Mouse (Mus musculus): Measurements from ENCODE around the gene Gm20388. TPM values are rescaled to one million over a fixed set of nuclear protein-coding genes. Genes with fewer than 3 reads are reported as not detected.

Gm20388 gene
- polyA plus RNA-seq, 1 experiment from 2014 or later: 47.1 TPM

- under 1% methylated on average over 88 of the region's 88 CpGs for WGBS (ENCODE audit: missing documents)
- peaks cover 94% of the 10 kb centered on the region for H3K79me2 ChIP-seq (ENCODE audit: inconsistent target)
- peak within 1 kb of the TSS; percentile 81 for H3K27ac ChIP-seq
- H3K36me3 ChIP-seq (ENCODE audit: inconsistent target): no peaks in the 10 kb centered on the region
- H3K4me3 ChIP-seq (ENCODE audit: inconsistent target): peak within 1 kb of the TSS; percentile 88
Observed at GRCm38 (mm10) chr8:120101068-120101972, 190.7 kb downstream of the Gm20388 start, which contains the start of gene Zdhhc7. Zdhhc7 (minus strand) TSS chr8:120101482.

GRCm38 (mm10) chr8:120103916-120104315, 193.3 kb downstream of the Gm20388 start:
- no peak overlapping the region for H3K4me3 ChIP-seq (ENCODE audit: inconsistent target)
- WGBS (ENCODE audit: missing documents): 93% methylated on average over 9 of the region's 9 CpGs
- no peaks in the 10 kb centered on the region for H3K36me3 ChIP-seq (ENCODE audit: inconsistent target)
- H3K79me2 ChIP-seq (ENCODE audit: inconsistent target): peaks cover 75% of the 10 kb centered on the region
- H3K27ac ChIP-seq: no peak overlapping the region

GRCm38 (mm10) chr8:120104721-120105272, 194.2 kb downstream of the Gm20388 start:
- H3K36me3 ChIP-seq (ENCODE audit: inconsistent target): no peaks in the 10 kb centered on the region
- H3K79me2 ChIP-seq (ENCODE audit: inconsistent target): peaks cover 66% of the 10 kb centered on the region
- WGBS (ENCODE audit: missing documents): 70% methylated on average over 9 of the region's 9 CpGs
- H3K27ac ChIP-seq: no peak overlapping the region
- H3K4me3 ChIP-seq (ENCODE audit: inconsistent target): no peak overlapping the region

GRCm38 (mm10) chr8:120109149-120109548, 198.5 kb downstream of the Gm20388 start:
- H3K79me2 ChIP-seq (ENCODE audit: inconsistent target): peaks cover 28% of the 10 kb centered on the region
- no peak overlapping the region; the same call in 1 of the 2 replicates for H3K4me3 ChIP-seq (ENCODE audit: inconsistent target)
- peak overlapping the region; percentile 97 for H3K27ac ChIP-seq
- no peaks in the 10 kb centered on the region for H3K36me3 ChIP-seq (ENCODE audit: inconsistent target)
- 3% methylated on average over 3 of the region's 3 CpGs for WGBS (ENCODE audit: missing documents)

- Histone ChIP-seq H3K4me3 (ENCODE audit: inconsistent target) (no peak overlapping the region), H3K27ac (peak overlapping the region; percentile 97), H3K36me3 (ENCODE audit: inconsistent target) (no peaks in the 10 kb centered on the region), H3K79me2 (ENCODE audit: inconsistent target) (peaks cover 24% of the 10 kb centered on the region)
- 93% methylated on average over 4 of the region's 4 CpGs for WGBS (ENCODE audit: missing documents)
Observed at GRCm38 (mm10) chr8:120110966-120111365, 200.3 kb downstream of the Gm20388 start.

- H3K79me2 ChIP-seq (ENCODE audit: inconsistent target): peaks cover 24% of the 10 kb centered on the region
- peak overlapping the region; percentile 97; the same call in 1 of the 2 replicates for H3K27ac ChIP-seq
- 85% methylated on average over 4 of the region's 4 CpGs for WGBS (ENCODE audit: missing documents)
- no peak overlapping the region for H3K4me3 ChIP-seq (ENCODE audit: inconsistent target)
- no peaks in the 10 kb centered on the region for H3K36me3 ChIP-seq (ENCODE audit: inconsistent target)
Observed at GRCm38 (mm10) chr8:120111382-120111781, 200.7 kb downstream of the Gm20388 start.

- Histone ChIP-seq H3K27ac (peak overlapping the region; percentile 97), H3K4me3 (ENCODE audit: inconsistent target) (no peak overlapping the region)
- WGBS (ENCODE audit: missing documents): 15% methylated on average over 5 of the region's 5 CpGs
Observed at GRCm38 (mm10) chr8:120112535-120112934, 201.9 kb downstream of the Gm20388 start.

GRCm38 (mm10) chr8:120113306-120113705, 202.7 kb downstream of the Gm20388 start:
- peak overlapping the region; percentile 34 for H3K4me3 ChIP-seq (ENCODE audit: inconsistent target)
- no peaks in the 10 kb centered on the region for H3K36me3 ChIP-seq (ENCODE audit: inconsistent target)
- 6% methylated on average over 10 of the region's 10 CpGs for WGBS (ENCODE audit: missing documents)
- peak overlapping the region; percentile 97 for H3K27ac ChIP-seq
- H3K79me2 ChIP-seq (ENCODE audit: inconsistent target): peaks cover 38% of the 10 kb centered on the region

More at GRCm38 (mm10) chr8:120112535-120112934, 201.9 kb downstream of the Gm20388 start:
- H3K79me2 ChIP-seq (ENCODE audit: inconsistent target): peaks cover 30% of the 10 kb centered on the region
- H3K36me3 ChIP-seq (ENCODE audit: inconsistent target): no peaks in the 10 kb centered on the region

GRCm38 (mm10) chr8:120113758-120114255, 203.2 kb downstream of the Gm20388 start, which contains the start of gene 6430548M08Rik:
6430548M08Rik (plus strand) TSS chr8:120114152.
- Histone ChIP-seq H3K4me3 (ENCODE audit: inconsistent target) (peak within 1 kb of the TSS; percentile 34), H3K36me3 (ENCODE audit: inconsistent target) (no peaks in the 10 kb centered on the region), H3K79me2 (ENCODE audit: inconsistent target) (peaks cover 43% of the 10 kb centered on the region), H3K27ac (peak within 1 kb of the TSS; percentile 97)
- under 1% methylated on average over 59 of the region's 61 CpGs for WGBS (ENCODE audit: missing documents)

- H3K36me3 ChIP-seq (ENCODE audit: inconsistent target): no peaks in the 10 kb centered on the region
- H3K79me2 ChIP-seq (ENCODE audit: inconsistent target): peaks cover 47% of the 10 kb centered on the region
- peak overlapping the region; percentile 34 for H3K4me3 ChIP-seq (ENCODE audit: inconsistent target)
- H3K27ac ChIP-seq: no peak overlapping the region
- 3% methylated on average over 29 of the region's 46 CpGs for WGBS (ENCODE audit: missing documents)
Observed at GRCm38 (mm10) chr8:120114315-120114841, 203.7 kb downstream of the Gm20388 start.

GRCm38 (mm10) chr8:120116600-120116999, 206.0 kb downstream of the Gm20388 start:
- peaks cover 69% of the 10 kb centered on the region for H3K79me2 ChIP-seq (ENCODE audit: inconsistent target)
- H3K36me3 ChIP-seq (ENCODE audit: inconsistent target): no peaks in the 10 kb centered on the region
- H3K27ac ChIP-seq: no peak overlapping the region
- 82% methylated on average over 7 of the region's 7 CpGs for WGBS (ENCODE audit: missing documents)
- no peak overlapping the region for H3K4me3 ChIP-seq (ENCODE audit: inconsistent target)

- no peaks in the 10 kb centered on the region for H3K36me3 ChIP-seq (ENCODE audit: inconsistent target)
- 93% methylated on average over 9 of the region's 9 CpGs for WGBS (ENCODE audit: missing documents)
- H3K27ac ChIP-seq: peak overlapping the region; percentile 28; the same call in 1 of the 2 replicates
- H3K4me3 ChIP-seq (ENCODE audit: inconsistent target): no peak overlapping the region
- peaks cover 85% of the 10 kb centered on the region for H3K79me2 ChIP-seq (ENCODE audit: inconsistent target)
Observed at GRCm38 (mm10) chr8:120118162-120118561, 207.5 kb downstream of the Gm20388 start.

- H3K27ac ChIP-seq: peak overlapping the region; percentile 28
- WGBS (ENCODE audit: missing documents): 81% methylated on average over 5 of the region's 5 CpGs
- H3K79me2 ChIP-seq (ENCODE audit: inconsistent target): peaks cover 87% of the 10 kb centered on the region
- H3K4me3 ChIP-seq (ENCODE audit: inconsistent target): no peak overlapping the region
- H3K36me3 ChIP-seq (ENCODE audit: inconsistent target): no peaks in the 10 kb centered on the region
Observed at GRCm38 (mm10) chr8:120118847-120119246, 208.2 kb downstream of the Gm20388 start.

GRCm38 (mm10) chr8:120119429-120119828, 208.8 kb downstream of the Gm20388 start:
- 79% methylated on average over 3 of the region's 3 CpGs for WGBS (ENCODE audit: missing documents)
- Histone ChIP-seq H3K27ac (peak overlapping the region; percentile 28; the same call in 1 of the 2 replicates), H3K36me3 (ENCODE audit: inconsistent target) (no peaks in the 10 kb centered on the region), H3K4me3 (ENCODE audit: inconsistent target) (no peak overlapping the region), H3K79me2 (ENCODE audit: inconsistent target) (peaks cover 87% of the 10 kb centered on the region)

All from macrophage (primary cell).